Mouse (Mus musculus): ENCODE results near the gene Rpl37.

- TF ChIP-seq POLR2A (IDR thresholded peaks at IDR 0.05; ENCODE audit: borderline replicate concordance, extremely low read depth, insufficient read depth, insufficient read length, poor library complexity, severe bottlenecking) (no peak), CTCF (IDR thresholded peaks at IDR 0.05; ENCODE audit: borderline replicate concordance, extremely low read depth, insufficient read depth, insufficient read length) (no peak)
These were observed 38.6 kb downstream of the Rpl37 start for GRCm38 (mm10) chr15:5155093-5155492.

Data from brain, embryonic 14.5 days (tissue).